Mouse (Mus musculus) liver, embryonic 14.5 days (tissue): ENCODE results near the gene Rasgrp2.

Source experiments
- CTCF ChIP-seq: IDR thresholded peaks from 2 replicates; pipeline ENCODE4 v1.5.1; 2016; ENCODE audit warnings: antibody characterized with exemption, low read depth, control low read depth
- EP300 ChIP-seq: IDR thresholded peaks from 2 replicates; pipeline ENCODE4 v1.6.1; 2016; ENCODE audit warnings: antibody characterized with exemption, low read depth

DNA sequence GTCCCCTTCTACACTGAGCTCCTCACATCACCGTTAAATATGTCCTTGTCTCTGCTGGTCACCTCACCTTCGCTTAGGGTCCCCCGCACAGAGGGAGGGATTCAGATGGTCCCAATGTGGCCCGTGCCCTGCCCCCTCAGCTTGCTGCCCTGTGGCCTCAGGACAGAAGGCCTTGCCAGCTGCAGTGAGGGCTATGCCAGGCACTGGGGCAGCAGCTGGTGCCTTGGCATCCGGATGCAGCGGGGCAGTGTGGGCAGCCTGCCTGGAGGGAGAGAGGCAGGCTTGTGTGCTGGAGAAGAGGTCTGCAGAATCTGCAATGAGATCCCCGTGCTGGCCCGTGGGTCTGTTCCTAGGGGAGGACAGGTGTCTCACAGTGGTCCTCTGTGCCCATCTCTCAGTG, 54.2 kb downstream of the Rasgrp2 start:
- TF ChIP-seq CTCF: no peak
- no peak for TF ChIP-seq EP300
